Mouse (Mus musculus): ENCODE data around the gene Fgfr2.
"Not testable (repeated sequence)": the region's sequence is repeated elsewhere in the genome, so short reads cannot be mapped to it uniquely, and the experiment has no call there.

Fgfr2 gene

GRCm38 (mm10) chr7:131410416-131411058 lies 1712.6 kb downstream of the Fgfr2 start, which contains the start of the genes Ikzf5 and Acadsb:
TSS of gene Ikzf5 (minus strand) at chr7:131410521.
TSS of gene Acadsb (plus strand) at chr7:131410601.
- peaks cover 20% of the 10 kb centered on the region for H3K4me1 ChIP-seq (replicated peaks; ENCODE audit: low read depth, low read length)
- TF ChIP-seq NANOG (IDR thresholded peaks at IDR 0.05; ENCODE audit: borderline replicate concordance, low read length) (no peak), POU5F1 (IDR thresholded peaks at IDR 0.05; ENCODE audit: borderline replicate concordance, low read length) (no peak), CTCF (conservative IDR thresholded peaks at IDR 0.05; ENCODE audit: low read length) (no peak)

DNA sequence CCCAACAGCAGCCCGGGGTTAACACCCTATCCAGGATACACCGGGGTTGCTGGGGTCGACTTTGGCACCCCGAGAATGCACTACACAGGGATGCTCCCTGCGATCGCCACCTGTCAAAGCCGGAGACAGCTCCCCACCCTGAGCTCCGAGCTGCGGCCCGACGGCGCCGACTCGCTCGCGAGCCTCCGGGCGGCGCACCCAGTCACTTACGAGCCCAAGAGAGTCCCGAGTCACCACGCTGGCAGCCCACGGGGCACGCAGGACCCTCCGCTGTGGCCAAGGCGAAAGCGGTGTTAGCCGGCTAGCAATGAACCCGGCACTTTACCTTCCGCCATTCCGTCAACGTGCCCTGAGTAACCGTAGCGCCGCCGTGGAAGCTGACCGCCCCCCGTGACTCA lies 1713.2 kb downstream of the Fgfr2 start:
- TF ChIP-seq CTCF (conservative IDR thresholded peaks at IDR 0.05; ENCODE audit: low read length), result no peak
- no peak for TF ChIP-seq NANOG (IDR thresholded peaks at IDR 0.05; ENCODE audit: borderline replicate concordance, low read length)
- no peak for TF ChIP-seq POU5F1 (IDR thresholded peaks at IDR 0.05; ENCODE audit: borderline replicate concordance, low read length)
- no peaks in the 10 kb centered on the region for H3K9me3 ChIP-seq (ENCODE audit: low read length)
- H3K27me3 ChIP-seq (ENCODE audit: insufficient read depth, low read length), result no peaks in the 10 kb centered on the region
- H3K4me1 ChIP-seq (replicated peaks; ENCODE audit: low read depth, low read length), result peaks cover 20% of the 10 kb centered on the region
- H3K4me3 ChIP-seq (replicated peaks; ENCODE audit: low read length), result peak overlapping the region; percentile 97
- H3K36me3 ChIP-seq (ENCODE audit: insufficient read depth, low read length), result peaks cover 4% of the 10 kb centered on the region; the same call in 1 of the 2 replicates

More at GRCm38 (mm10) chr7:131410416-131411058, 1712.6 kb downstream of the Fgfr2 start, which contains the start of the genes Ikzf5 and Acadsb:
- Histone ChIP-seq H3K9me3 (ENCODE audit: low read length) (no peaks in the 10 kb centered on the region), H3K36me3 (ENCODE audit: insufficient read depth, low read length) (peaks cover 4% of the 10 kb centered on the region; the same call in 1 of the 2 replicates), H3K4me3 (replicated peaks; ENCODE audit: low read length) (peak within 1 kb of the TSS; percentile 97), H3K27me3 (ENCODE audit: insufficient read depth, low read length) (no peaks in the 10 kb centered on the region)

DNA sequence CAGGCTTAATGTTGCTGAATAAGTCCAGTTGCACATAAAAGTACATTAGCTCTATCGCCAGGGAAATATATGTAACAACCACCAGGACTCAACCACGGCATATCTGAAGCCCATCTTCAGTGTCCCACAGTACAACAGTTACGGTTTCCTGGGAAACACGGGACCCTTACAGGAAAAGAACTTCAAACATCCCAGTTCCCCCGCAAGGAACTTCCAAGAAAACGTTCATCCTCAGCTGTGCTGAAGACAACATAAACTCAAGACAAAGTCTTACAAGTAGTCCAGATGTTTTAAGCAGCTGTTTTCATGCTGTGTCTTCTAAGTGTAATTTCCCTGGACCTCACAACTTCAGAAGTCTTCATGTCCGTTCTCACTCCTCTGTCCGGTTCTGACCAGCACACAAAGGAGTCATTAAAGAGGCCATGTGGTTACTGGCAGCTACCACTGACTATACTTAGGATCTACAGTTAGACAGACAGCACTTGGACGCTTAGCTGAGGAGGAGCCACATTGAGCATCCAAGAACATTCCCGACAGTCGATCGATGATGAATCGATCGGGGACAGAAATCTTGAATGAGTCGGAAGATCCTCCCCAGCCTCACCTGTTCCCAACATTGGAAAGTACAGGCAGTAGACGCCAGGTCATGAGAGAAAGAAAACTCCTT lies 1713.7 kb downstream of the Fgfr2 start:
- TF ChIP-seq CTCF (conservative IDR thresholded peaks at IDR 0.05; ENCODE audit: low read length) (no peak), POU5F1 (IDR thresholded peaks at IDR 0.05; ENCODE audit: borderline replicate concordance, low read length) (no peak), NANOG (IDR thresholded peaks at IDR 0.05; ENCODE audit: borderline replicate concordance, low read length) (no peak)
- Histone ChIP-seq H3K36me3 (ENCODE audit: insufficient read depth, low read length) (peaks cover 4% of the 10 kb centered on the region; the same call in 1 of the 2 replicates), H3K9me3 (ENCODE audit: low read length) (no peaks in the 10 kb centered on the region), H3K4me3 (replicated peaks; ENCODE audit: low read length) (peak overlapping the region; percentile 97), H3K27me3 (ENCODE audit: insufficient read depth, low read length) (no peaks in the 10 kb centered on the region), H3K4me1 (replicated peaks; ENCODE audit: low read depth, low read length) (peaks cover 20% of the 10 kb centered on the region)

- H3K4me1 ChIP-seq (replicated peaks; ENCODE audit: low read depth, low read length); H3K27me3 ChIP-seq (ENCODE audit: insufficient read depth, low read length); H3K9me3 ChIP-seq (ENCODE audit: low read length); H3K4me3 ChIP-seq (replicated peaks; ENCODE audit: low read length): not testable (repeated sequence)
- peaks cover 49% of the 10 kb centered on the region for H3K36me3 ChIP-seq (ENCODE audit: insufficient read depth, low read length)
Observed at GRCm38 (mm10) chr7:131391761-131392160, 1731.4 kb downstream of the Fgfr2 start.

GRCm38 (mm10) chr7:131371880-131372651 lies 1751.1 kb downstream of the Fgfr2 start:
- H3K4me3 ChIP-seq (replicated peaks; ENCODE audit: low read length), result peak overlapping the region; percentile 96
- H3K9me3 ChIP-seq (ENCODE audit: low read length), result no peaks in the 10 kb centered on the region
- peaks cover 19% of the 10 kb centered on the region for H3K4me1 ChIP-seq (replicated peaks; ENCODE audit: low read depth, low read length)
- H3K36me3 ChIP-seq (ENCODE audit: insufficient read depth, low read length), result peaks cover 15% of the 10 kb centered on the region
- H3K27me3 ChIP-seq (ENCODE audit: insufficient read depth, low read length), result peaks cover 2% of the 10 kb centered on the region
- TF ChIP-seq POU5F1 (IDR thresholded peaks at IDR 0.05; ENCODE audit: borderline replicate concordance, low read length) (no peak), CTCF (conservative IDR thresholded peaks at IDR 0.05; ENCODE audit: low read length) (no peak), NANOG (IDR thresholded peaks at IDR 0.05; ENCODE audit: borderline replicate concordance, low read length) (no peak)

DNA sequence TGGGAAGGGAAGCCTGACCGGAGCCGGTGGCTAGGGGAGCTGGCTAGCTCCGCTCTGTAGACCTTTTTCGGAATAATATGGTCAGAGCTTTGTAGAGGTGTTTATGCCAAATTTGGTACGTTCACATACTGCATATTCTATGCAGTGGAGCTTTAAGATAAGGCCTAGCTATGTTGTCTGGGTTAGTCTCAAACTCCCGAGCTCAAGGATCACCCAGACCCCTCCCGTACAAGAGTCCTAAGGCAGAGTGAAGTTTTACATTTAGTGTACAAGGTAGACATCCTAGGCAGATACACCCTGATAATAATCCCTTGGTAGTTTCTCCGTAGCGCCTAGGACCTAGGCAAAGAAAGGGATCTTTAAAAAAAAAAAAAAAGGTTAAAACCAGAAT lies 1751.7 kb downstream of the Fgfr2 start:
- no peak for TF ChIP-seq CTCF (conservative IDR thresholded peaks at IDR 0.05; ENCODE audit: low read length)
- no peak for TF ChIP-seq NANOG (IDR thresholded peaks at IDR 0.05; ENCODE audit: borderline replicate concordance, low read length)
- no peak for TF ChIP-seq POU5F1 (IDR thresholded peaks at IDR 0.05; ENCODE audit: borderline replicate concordance, low read length)
- Histone ChIP-seq H3K4me3 (replicated peaks; ENCODE audit: low read length) (peak overlapping the region; percentile 96), H3K9me3 (ENCODE audit: low read length) (no peaks in the 10 kb centered on the region), H3K4me1 (replicated peaks; ENCODE audit: low read depth, low read length) (peaks cover 19% of the 10 kb centered on the region), H3K27me3 (ENCODE audit: insufficient read depth, low read length) (peaks cover 5% of the 10 kb centered on the region), H3K36me3 (ENCODE audit: insufficient read depth, low read length) (peaks cover 15% of the 10 kb centered on the region)

DNA sequence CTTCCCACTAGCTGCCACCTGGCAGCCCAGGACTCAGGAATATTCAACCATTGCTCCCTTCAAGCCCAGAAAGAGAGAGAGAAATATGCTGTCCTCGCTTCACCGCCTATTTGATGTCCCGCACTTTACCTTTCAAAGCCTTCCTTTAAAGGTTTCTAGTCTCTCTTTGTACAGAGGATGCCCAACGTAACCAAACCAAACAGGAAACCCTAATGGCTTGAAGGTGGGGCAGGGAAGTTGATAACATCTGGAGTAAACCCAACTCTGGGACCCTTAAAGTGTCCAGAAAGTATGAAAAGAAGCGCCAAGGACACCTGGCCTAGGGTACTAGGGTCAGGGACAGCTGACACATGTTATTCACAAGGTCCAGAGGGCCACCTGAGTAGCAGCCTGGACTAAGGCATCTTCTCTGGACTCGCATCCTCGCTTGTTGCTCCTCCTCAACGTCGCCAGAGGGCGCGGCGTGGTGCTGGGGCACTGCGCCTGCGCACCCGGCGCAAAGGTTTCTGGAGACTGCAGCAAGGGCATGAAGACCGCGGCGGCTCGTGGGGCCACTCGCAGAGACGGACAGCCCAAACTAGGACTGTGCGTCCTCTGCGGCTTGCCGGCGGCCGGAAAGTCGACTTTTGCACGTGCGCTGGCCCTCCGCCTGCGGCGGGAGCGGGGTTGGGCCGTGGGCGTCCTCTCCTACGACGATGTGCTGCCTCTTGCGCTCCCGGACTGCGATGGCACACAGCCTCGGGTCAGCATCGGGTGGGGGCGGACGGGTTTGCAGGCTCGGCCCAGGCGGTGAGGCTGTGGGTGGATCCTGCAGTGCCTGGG lies 1752.3 kb downstream of the Fgfr2 start, which contains the start of gene Pstk:
TSS of gene Pstk (plus strand) at position 494 of the 822 bp plus-strand sequence.
- TF ChIP-seq POU5F1 (IDR thresholded peaks at IDR 0.05; ENCODE audit: borderline replicate concordance, low read length) (no peak), CTCF (conservative IDR thresholded peaks at IDR 0.05; ENCODE audit: low read length) (peak; percentile 26; the same call in 1 of the 2 replicates), NANOG (IDR thresholded peaks at IDR 0.05; ENCODE audit: borderline replicate concordance, low read length) (no peak)
- Histone ChIP-seq H3K9me3 (ENCODE audit: low read length) (no peaks in the 10 kb centered on the region), H3K27me3 (ENCODE audit: insufficient read depth, low read length) (peaks cover 5% of the 10 kb centered on the region), H3K36me3 (ENCODE audit: insufficient read depth, low read length) (peaks cover 15% of the 10 kb centered on the region), H3K4me1 (replicated peaks; ENCODE audit: low read depth, low read length) (peaks cover 19% of the 10 kb centered on the region), H3K4me3 (replicated peaks; ENCODE audit: low read length) (peak within 1 kb of the TSS; percentile 96)

Measured in E14TG2a.4 (cell line).